In genomic region chr9:21220490-21221382, GRCm38 (mm10) we compare ENCODE assay signal across 8 mouse cellular contexts. TPM values are rescaled to one million over a fixed set of nuclear protein-coding genes. Genes with fewer than 3 reads are reported as not detected.
A peak's percentile ranks its signal among the peaks of the same experiment; 100 is the strongest.
DNase-seq lines count a peak whose midpoint lies in the region; ATAC-seq and TF ChIP-seq lines count a peak whose summit lies in the region.

No protein-coding gene starts in this region.

- no peaks in the 10 kb centered on the region for H3K27me3 ChIP-seq in forebrain, embryonic 16.5 days (replicated peaks; ENCODE audit: control insufficient read depth, insufficient read depth, low read length)
- H3K27me3 ChIP-seq in lung, embryonic 15.5 days = peaks cover 2% of the 10 kb centered on the region; the same call in 1 of the 2 replicates

- 16% methylated on average over 21 of the region's 21 CpGs for WGBS in forebrain, embryonic 16.5 days
- WGBS in lung, embryonic 15.5 days = 12% methylated on average over 21 of the region's 21 CpGs

- in situ Hi-C loops in ES-E14 (cut with MboI; ENCODE audit: low sequenced_read_pairs in 2 of 2, unreplicated experiment in 2 of 2) = no loop called here

- peak overlapping the region; percentile 3 to 54; a peak in 3 of 4 replicates for H3K4me3 ChIP-seq in ES-E14 (ENCODE audit: insufficient read depth in 1 of 2, low read depth in 1 of 2, low read length in 2 of 2, poor library complexity in 1 of 2, severe bottlenecking in 1 of 2)
- peak overlapping the region; percentile 34 for H3K4me3 ChIP-seq in forebrain, embryonic 16.5 days (replicated peaks; ENCODE audit: low read length)
- H3K4me3 ChIP-seq in lung, embryonic 15.5 days = peak overlapping the region; percentile 27

- DNase-seq in ES-E14 (ENCODE audit: low read depth, low spot score) = peak; percentile 98
- DNase-seq in cerebellum, adult 18-20 months = peak; percentile 96 to 98
- peak; percentile 94 for DNase-seq in heart, postnatal 4 days
- peak; percentile 91 to 95 for DNase-seq in layer of hippocampus, adult 8-10 months (ENCODE audit: low spot score in 2 of 2)
- peak; percentile 84 for DNase-seq in ovary, adult 18-20 months (ENCODE audit: low spot score)
- DNase-seq in thymus, postnatal 0 days (ENCODE audit: low spot score) = peak; percentile 94

- peak overlapping the region; percentile 45; the same call in 1 of the 2 replicates for H3K9ac ChIP-seq in ES-E14 (ENCODE audit: insufficient read depth, low read depth, low read length, poor library complexity, severe bottlenecking)
- H3K9ac ChIP-seq in forebrain, embryonic 16.5 days (replicated peaks; ENCODE audit: low read depth, low read length) = no peak overlapping the region
- H3K9ac ChIP-seq in lung, embryonic 15.5 days = 0 out of 2 replicates have a peak overlapping the region, but pooled peaks have one; percentile 13

- no peak overlapping the region for H3K27ac ChIP-seq in ES-E14 (ENCODE audit: insufficient read depth, low read depth, low read length, poor library complexity, severe bottlenecking)
- H3K27ac ChIP-seq in forebrain, embryonic 16.5 days (ENCODE audit: low read length) = no peak overlapping the region
- H3K27ac ChIP-seq in lung, embryonic 15.5 days = no peak overlapping the region

- peak; percentile 86 for ATAC-seq in forebrain, embryonic 16.5 days
- ATAC-seq in lung, embryonic 15.5 days (ENCODE audit: borderline replicate concordance, extremely low read depth, low FRiP score, low TSS enrichment) = peak; percentile 89

- no peaks in the 10 kb centered on the region for H3K36me3 ChIP-seq in ES-E14 (ENCODE audit: control insufficient read depth, insufficient read depth, low read length, poor library complexity, severe bottlenecking)
- no peaks in the 10 kb centered on the region for H3K36me3 ChIP-seq in forebrain, embryonic 16.5 days (ENCODE audit: control insufficient read depth, insufficient read depth)
- no peaks in the 10 kb centered on the region for H3K36me3 ChIP-seq in lung, embryonic 15.5 days

- peaks cover 4 to 8% of the 10 kb centered on the region in 2 experiments; a peak in 2 of 4 replicates for H3K4me1 ChIP-seq in ES-E14 (ENCODE audit: control insufficient read depth in 2 of 2, insufficient read depth in 2 of 2, low read length in 2 of 2, poor library complexity in 1 of 2)
- peaks cover 17% of the 10 kb centered on the region for H3K4me1 ChIP-seq in forebrain, embryonic 16.5 days (replicated peaks; ENCODE audit: control insufficient read depth, insufficient read depth, low read length)
- peaks cover 10% of the 10 kb centered on the region for H3K4me1 ChIP-seq in lung, embryonic 15.5 days

- H3K9me3 ChIP-seq in ES-E14 (ENCODE audit: control insufficient read depth, insufficient read depth, low read depth, low read length) = no peaks in the 10 kb centered on the region
- H3K9me3 ChIP-seq in forebrain, embryonic 16.5 days (ENCODE audit: control insufficient read depth, low read length) = 0 out of 2 replicates have a peak, but pooled peaks cover 3% of the 10 kb centered on the region
- peaks cover 3% of the 10 kb centered on the region; the same call in 1 of the 2 replicates for H3K9me3 ChIP-seq in lung, embryonic 15.5 days

- peak overlapping the region; percentile 53 for H3K4me2 ChIP-seq in forebrain, embryonic 16.5 days (ENCODE audit: low read length)
- H3K4me2 ChIP-seq in lung, embryonic 15.5 days = peak overlapping the region; percentile 51

TF ChIP-seq in ES-E14, 5 proteins besides CTCF, POLR2A, EP300 and RAD21:
- TF ChIP-seq CHD2 (IDR thresholded peaks at IDR 0.05; ENCODE audit: low read depth, low read length) = peak; percentile 88
- peak; percentile 9; the same call in 1 of the 2 replicates for TF ChIP-seq ZC3H11A (IDR thresholded peaks at IDR 0.05; ENCODE audit: borderline replicate concordance, low read depth, low read length)
- no peak for TF ChIP-seq HCFC1 (IDR thresholded peaks at IDR 0.05; ENCODE audit: borderline replicate concordance, insufficient read depth, low read length)
- no peak for TF ChIP-seq MAFK (IDR thresholded peaks at IDR 0.05; ENCODE audit: insufficient read depth, low read depth, low read length)

RNA-seq across cellular contexts. Expression of gene Keap1, which starts 18.4 kb away (rescaled TPM):
- 23.3 and 27.4 TPM in 2 replicates for total RNA-seq in ES-E14 (2012; rRNA removed)
- 74.2 and 78.5 TPM in 2 replicates for polyA plus RNA-seq in forebrain, embryonic 16.5 days (2015; fragmentation: Nextera tagmentation; extraction: Ambion mirVana)
- total RNA-seq in heart, postnatal 4 days (2021) = 10 to 100 TPM; 33.7 to 37.7 TPM
- 10 to 100 TPM; 52.8 to 60.0 (median 56.6) TPM for total RNA-seq in layer of hippocampus, adult 8-10 months (2022)
- polyA plus RNA-seq in lung, embryonic 15.5 days (2015; fragmentation: Nextera tagmentation; extraction: Ambion mirVana) = 65.5 and 68.3 TPM in 2 replicates
- 61.2 and 64.2 TPM in 2 replicates for polyA plus RNA-seq in thymus, postnatal 0 days (2015; fragmentation: Nextera tagmentation; extraction: Ambion mirVana)

RNA-seq across cellular contexts. Expression of gene S1pr5, which starts 27.5 kb away (rescaled TPM):
- total RNA-seq in ES-E14 (2012; rRNA removed) = 0.27 and 0.53 TPM in 2 replicates
- 2.6 and 2.8 TPM in 2 replicates for polyA plus RNA-seq in forebrain, embryonic 16.5 days (2015; fragmentation: Nextera tagmentation; extraction: Ambion mirVana)
- under 1 TPM; 0.17 to 0.29 TPM for total RNA-seq in heart, postnatal 4 days (2021)
- total RNA-seq in layer of hippocampus, adult 8-10 months (2022) = 10 to 100 TPM; 11.3 to 19.1 (median 14.6) TPM
- polyA plus RNA-seq in lung, embryonic 15.5 days (2015; fragmentation: Nextera tagmentation; extraction: Ambion mirVana) = 0.10 and 0.15 TPM in 2 replicates
- 0.09 TPM in 1 of 2 replicates, not detected in the other for polyA plus RNA-seq in thymus, postnatal 0 days (2015; fragmentation: Nextera tagmentation; extraction: Ambion mirVana)

RNA-seq across cellular contexts. Expression of gene Atg4d, which starts 44.4 kb away (rescaled TPM):
- total RNA-seq in ES-E14 (2012; rRNA removed) = 23.8 and 32.7 TPM in 2 replicates
- 47.6 and 51.8 TPM in 2 replicates for polyA plus RNA-seq in forebrain, embryonic 16.5 days (2015; fragmentation: Nextera tagmentation; extraction: Ambion mirVana)
- total RNA-seq in heart, postnatal 4 days (2021) = 10 to 100 TPM; 53.1 to 59.1 TPM
- total RNA-seq in layer of hippocampus, adult 8-10 months (2022) = 10 to 100 TPM; 37.3 to 45.0 (median 38.1) TPM
- polyA plus RNA-seq in lung, embryonic 15.5 days (2015; fragmentation: Nextera tagmentation; extraction: Ambion mirVana) = 38.4 and 42.8 TPM in 2 replicates
- polyA plus RNA-seq in thymus, postnatal 0 days (2015; fragmentation: Nextera tagmentation; extraction: Ambion mirVana) = 49.2 and 56.2 TPM in 2 replicates

RNA-seq across cellular contexts. Expression of gene Pde4a, which starts 55.2 kb away (rescaled TPM):
- 3.2 and 4.9 TPM in 2 replicates for total RNA-seq in ES-E14 (2012; rRNA removed)
- polyA plus RNA-seq in forebrain, embryonic 16.5 days (2015; fragmentation: Nextera tagmentation; extraction: Ambion mirVana) = 24.9 and 32.0 TPM in 2 replicates
- 10 to 100 TPM; 18.7 to 21.1 TPM for total RNA-seq in heart, postnatal 4 days (2021)
- total RNA-seq in layer of hippocampus, adult 8-10 months (2022) = 10 to 100 TPM; 86.6 to 99.1 (median 93.6) TPM
- polyA plus RNA-seq in lung, embryonic 15.5 days (2015; fragmentation: Nextera tagmentation; extraction: Ambion mirVana) = 8.6 and 9.3 TPM in 2 replicates
- polyA plus RNA-seq in thymus, postnatal 0 days (2015; fragmentation: Nextera tagmentation; extraction: Ambion mirVana) = 0.95 and 1.0 TPM in 2 replicates
